Mouse (Mus musculus): ENCODE measurements around the gene Mrvi1.

- TF ChIP-seq POLR2A (IDR thresholded peaks at IDR 0.05; ENCODE audit: control insufficient read depth, low read depth, low read length), result no peak
- no peak for TF ChIP-seq CTCF (IDR thresholded peaks at IDR 0.05; ENCODE audit: control insufficient read depth, insufficient read depth, insufficient replicate concordance, low read depth, low read length)
Observed at GRCm38 (mm10) chr7:110965387-110965786, 16.9 kb downstream of the Mrvi1 start.
